Mouse (Mus musculus) forebrain, embryonic 16.5 days (tissue): ENCODE measurements around the gene Cwc25. TPM values are rescaled to one million over a fixed set of nuclear protein-coding genes. Genes with fewer than 3 reads are reported as not detected.
A peak's percentile ranks its signal among the peaks of the same experiment; 100 is the strongest.
"Not testable (repeated sequence)": the region's sequence is repeated elsewhere in the genome, so short reads cannot be mapped to it uniquely, and the experiment has no call there.

Experiments used
- ATAC-seq: fragments of 200-750 bp; cut with Nextera tagmentation; 2 replicates; pipeline ENCODE4 v1.8.0; 2017; ENCODE audit warnings: mild to moderate bottlenecking, moderate library complexity
- H3K27ac ChIP-seq: fragments of 300-500 bp; sonication (generic); 2 replicates; pipeline ENCODE4 v1.5.1; 2014; ENCODE audit warnings: low read length, control low read depth
- H3K27me3 ChIP-seq: fragments of 300-500 bp; sonication (generic); replicated peaks from 2 replicates; pipeline ENCODE4 v1.6.1; 2014; ENCODE audit warnings: low read length; ENCODE audit not compliant: control insufficient read depth, insufficient read depth
- H3K36me3 ChIP-seq: fragments of 300-500 bp; sonication (generic); 2 replicates; pipeline ENCODE4 v1.6.1; 2014; ENCODE audit not compliant: control insufficient read depth, insufficient read depth
- H3K4me1 ChIP-seq: fragments of 300-500 bp; sonication (generic); replicated peaks from 2 replicates; pipeline ENCODE4 v1.6.1; 2014; ENCODE audit warnings: low read length; ENCODE audit not compliant: control insufficient read depth, insufficient read depth
- H3K4me2 ChIP-seq: fragments of 300-500 bp; sonication (generic); 2 replicates; pipeline ENCODE4 v1.6.1; 2014; ENCODE audit warnings: mild to moderate bottlenecking, low read length, control low read depth
- H3K4me3 ChIP-seq: fragments of 300-500 bp; sonication (generic); replicated peaks from 2 replicates; pipeline ENCODE4 v1.5.1; 2014; ENCODE audit warnings: mild to moderate bottlenecking, low read length, control low read depth
- H3K9ac ChIP-seq: fragments of 300-500 bp; sonication (generic); replicated peaks from 2 replicates; pipeline ENCODE4 v1.6.1; 2014; ENCODE audit warnings: low read depth, low read length, control low read depth
- H3K9me3 ChIP-seq: fragments of 300-500 bp; sonication (generic); 2 replicates; pipeline ENCODE4 v1.6.1; 2016; ENCODE audit warnings: low read length; ENCODE audit not compliant: control insufficient read depth
- WGBS: fragments of 180-500 bp; shearing (Covaris S2); extraction: QIAGEN DNeasy Blood & Tissue Kit; methylation state at CpG from one replicate; pipeline ENCODE4 v1.1.7; 2014; 5-methylcytosine and 5-hydroxymethylcytosine counted together
- polyA plus RNA-seq: library from polyadenylated mRNA; unstranded; fragments of >200 nt; fragmentation: Nextera tagmentation; extraction: Ambion mirVana; gene quantifications from 2 replicates; pipeline ENCODE4 v1.2.1, GENCODE M21; 2015

Cwc25 gene
- polyA plus RNA-seq, 1 experiment from 2014 or later = 19.5 TPM

DNA sequence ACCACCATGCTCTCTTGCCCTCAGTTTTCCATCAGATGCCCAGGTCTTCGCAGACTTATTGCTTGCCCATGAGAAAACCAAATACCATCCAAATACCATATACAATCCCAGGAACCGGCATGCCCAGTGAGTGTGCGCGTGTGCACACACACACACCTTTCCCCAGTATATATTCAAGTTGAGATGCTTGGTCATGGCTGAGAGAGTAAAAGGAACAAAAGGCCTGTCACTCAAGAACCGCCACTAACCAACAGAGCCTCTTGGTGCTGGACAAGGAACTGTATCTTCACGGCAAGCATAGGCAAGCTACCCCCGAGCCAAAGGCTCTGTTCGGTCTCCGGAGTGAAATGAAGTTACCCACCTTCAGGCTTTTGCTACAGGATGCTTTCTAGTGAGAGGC is 23.8 kb downstream of the Cwc25 start:
- no peak for ATAC-seq
- Histone ChIP-seq H3K27me3 (no peaks in the 10 kb centered on the region), H3K4me3 (peak overlapping the region; percentile 83), H3K9ac (no peak overlapping the region), H3K9me3 (no peaks in the 10 kb centered on the region), H3K4me2 (peak overlapping the region; percentile 72), H3K4me1 (peaks cover 19% of the 10 kb centered on the region), H3K36me3 (peaks cover 10% of the 10 kb centered on the region), H3K27ac (no peak overlapping the region)
- WGBS = 73% methylated on average over 9 of the region's 9 CpGs

DNA sequence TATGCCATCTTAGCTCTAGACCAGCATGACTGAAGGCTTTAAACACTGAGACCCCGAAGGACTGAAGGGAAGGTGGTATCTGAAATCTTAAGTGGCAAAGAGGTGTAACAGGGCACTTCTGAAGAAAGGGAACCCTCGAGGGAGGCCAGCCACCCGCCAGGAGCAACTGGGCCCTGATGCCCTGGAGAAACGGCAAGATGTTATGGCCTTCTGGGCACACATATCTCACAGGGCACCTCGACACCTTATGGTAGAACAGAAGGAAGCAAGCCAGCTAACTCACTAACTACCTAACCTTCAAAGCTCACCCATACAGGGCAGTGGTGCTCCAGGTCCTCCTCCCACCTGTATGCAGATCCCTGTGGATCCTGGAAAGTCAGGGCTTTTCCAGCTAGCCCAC is 24.2 kb downstream of the Cwc25 start:
- no peaks in the 10 kb centered on the region for H3K9me3 ChIP-seq
- peaks cover 19% of the 10 kb centered on the region for H3K4me1 ChIP-seq
- WGBS = 92% methylated on average over 5 of the region's 5 CpGs
- ATAC-seq = no peak
- no peaks in the 10 kb centered on the region for H3K27me3 ChIP-seq
- no peak overlapping the region for H3K9ac ChIP-seq
- H3K36me3 ChIP-seq = peaks cover 9% of the 10 kb centered on the region; the same call in 1 of the 2 replicates
- H3K4me3 ChIP-seq = no peak overlapping the region
- no peak overlapping the region for H3K27ac ChIP-seq
- 0 out of 2 replicates have a peak overlapping the region, but pooled peaks have one; percentile 72 for H3K4me2 ChIP-seq

GRCm38 (mm10) chr11:97740190-97740589 is 26.2 kb downstream of the Cwc25 start:
- Histone ChIP-seq H3K4me2 (no peak overlapping the region), H3K4me3 (no peak overlapping the region), H3K27ac (no peak overlapping the region), H3K36me3 (no peaks in the 10 kb centered on the region), H3K9me3 (no peaks in the 10 kb centered on the region), H3K27me3 (no peaks in the 10 kb centered on the region), H3K4me1 (peaks cover 19% of the 10 kb centered on the region), H3K9ac (no peak overlapping the region)
- ATAC-seq = no peak
- WGBS = 38% methylated on average over 7 of the region's 7 CpGs

GRCm38 (mm10) chr11:97739155-97739554 is 27.2 kb downstream of the Cwc25 start:
- no peak for ATAC-seq
- 85% methylated on average over 3 of the region's 3 CpGs for WGBS
- Histone ChIP-seq H3K27me3 (no peaks in the 10 kb centered on the region), H3K9me3 (no peaks in the 10 kb centered on the region), H3K27ac (no peak overlapping the region), H3K4me2 (no peak overlapping the region), H3K4me1 (peaks cover 19% of the 10 kb centered on the region), H3K4me3 (no peak overlapping the region), H3K9ac (no peak overlapping the region), H3K36me3 (no peaks in the 10 kb centered on the region)

DNA sequence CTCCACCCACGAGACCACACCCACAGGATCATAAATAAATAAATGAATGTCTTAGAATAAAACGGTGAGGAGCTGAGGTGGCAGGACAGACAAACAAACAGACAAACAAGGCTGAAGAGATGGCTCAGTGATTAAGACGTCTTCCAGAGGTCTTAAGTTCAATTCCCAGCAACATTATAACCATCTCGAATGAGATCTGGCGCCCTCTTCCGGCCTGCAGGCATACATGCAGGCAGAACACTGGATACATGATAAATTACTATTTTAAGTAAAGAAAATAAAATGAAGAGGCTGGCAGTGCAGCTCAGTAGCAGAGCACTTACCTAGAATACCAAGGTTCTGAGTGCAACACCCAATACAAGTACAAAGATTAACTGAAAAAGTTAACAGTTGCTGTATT is 27.7 kb downstream of the Cwc25 start:
- H3K4me2 ChIP-seq = no peak overlapping the region
- no peaks in the 10 kb centered on the region for H3K36me3 ChIP-seq
- H3K27ac ChIP-seq = no peak overlapping the region
- H3K4me3 ChIP-seq = no peak overlapping the region
- H3K27me3 ChIP-seq = no peaks in the 10 kb centered on the region
- ATAC-seq = no peak
- no peak overlapping the region for H3K9ac ChIP-seq
- WGBS = 66% methylated on average over 6 of the region's 6 CpGs
- peaks cover 19% of the 10 kb centered on the region for H3K4me1 ChIP-seq
- H3K9me3 ChIP-seq = no peaks in the 10 kb centered on the region

- H3K9me3 ChIP-seq = no peaks in the 10 kb centered on the region
- no peak overlapping the region for H3K9ac ChIP-seq
- peaks cover 9% of the 10 kb centered on the region for H3K4me1 ChIP-seq
- no peak overlapping the region for H3K4me2 ChIP-seq
- H3K36me3 ChIP-seq = no peaks in the 10 kb centered on the region
- no peak overlapping the region for H3K4me3 ChIP-seq
- WGBS = 52% methylated on average over 4 of the region's 4 CpGs
- no peak for ATAC-seq
- H3K27ac ChIP-seq = no peak overlapping the region
- H3K27me3 ChIP-seq = no peaks in the 10 kb centered on the region
Measured at GRCm38 (mm10) chr11:97737600-97737999, 28.8 kb downstream of the Cwc25 start.

DNA sequence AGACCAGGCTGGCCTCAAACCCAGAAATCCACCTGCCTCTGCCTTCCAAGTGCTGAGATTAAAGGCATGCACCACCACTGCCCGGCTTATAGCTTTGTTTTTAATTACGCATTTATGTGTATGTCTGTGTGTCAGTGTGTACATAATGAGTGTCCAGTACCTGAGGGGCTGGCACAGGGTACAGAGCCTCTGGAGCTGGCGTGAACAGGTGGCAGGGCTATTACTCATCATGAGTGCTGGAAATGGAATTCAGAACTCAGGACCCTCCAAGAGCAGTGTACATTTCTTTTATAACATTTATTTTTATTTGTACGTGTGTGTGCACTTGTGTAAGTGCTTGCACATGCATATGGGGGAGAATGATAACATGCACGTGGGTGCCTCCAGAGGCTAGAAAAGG is 29.7 kb downstream of the Cwc25 start:
- Histone ChIP-seq H3K36me3 (no peaks in the 10 kb centered on the region), H3K4me3 (no peak overlapping the region), H3K27ac (no peak overlapping the region), H3K9me3 (no peaks in the 10 kb centered on the region), H3K9ac (no peak overlapping the region), H3K27me3 (no peaks in the 10 kb centered on the region), H3K4me2 (no peak overlapping the region), H3K4me1 (peaks cover 2% of the 10 kb centered on the region; the same call in 1 of the 2 replicates)
- 90% methylated on average over 5 of the region's 5 CpGs for WGBS
- ATAC-seq = no peak

DNA sequence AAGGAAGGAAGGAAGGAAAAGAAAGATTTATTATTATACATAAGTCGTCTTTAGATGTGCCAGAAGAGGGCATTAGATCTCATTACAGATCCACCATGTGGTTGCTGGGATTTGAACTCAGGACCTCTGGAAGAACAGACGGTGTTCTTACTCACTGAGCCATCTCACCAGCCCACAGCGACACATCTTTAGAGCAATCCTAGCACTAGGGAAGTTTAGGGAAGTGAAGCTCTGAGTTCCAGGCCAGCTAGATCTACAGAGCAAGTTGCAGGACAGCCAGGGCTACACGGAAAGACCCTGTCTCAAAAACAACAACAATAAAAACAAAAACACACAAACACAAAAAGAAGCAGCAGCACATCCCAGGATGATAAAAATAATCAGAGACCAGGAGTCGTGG is 31.5 kb downstream of the Cwc25 start:
- H3K4me3 ChIP-seq, H3K9ac ChIP-seq, ATAC-seq, H3K4me1 ChIP-seq, H3K4me2 ChIP-seq, H3K9me3 ChIP-seq, H3K27ac ChIP-seq, H3K36me3 ChIP-seq, H3K27me3 ChIP-seq: not testable (repeated sequence)
- 94% methylated on average over 5 of the region's 5 CpGs for WGBS

DNA sequence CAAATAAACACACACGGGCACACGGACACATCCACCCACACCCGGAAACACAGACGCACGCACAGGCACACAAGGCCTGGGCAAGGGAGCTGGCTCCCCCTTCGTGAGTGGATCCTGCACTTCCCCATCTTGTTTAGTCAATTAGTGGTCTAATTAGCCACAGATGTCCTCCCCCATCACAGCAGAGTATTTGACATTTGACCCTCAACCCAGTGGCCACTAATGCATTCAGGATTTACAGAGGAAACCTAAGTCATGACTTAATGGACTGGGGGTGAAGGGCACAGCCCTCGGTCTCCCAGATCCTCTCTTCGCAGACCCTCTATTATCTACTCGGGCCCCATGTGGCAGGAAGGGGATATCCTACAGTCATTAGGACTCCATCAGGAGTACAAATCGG is 32.7 kb downstream of the Cwc25 start:
- H3K27me3 ChIP-seq = no peaks in the 10 kb centered on the region
- H3K9ac ChIP-seq = no peak overlapping the region
- 42% methylated on average over 10 of the region's 10 CpGs for WGBS
- H3K4me2 ChIP-seq = no peak overlapping the region
- H3K4me1 ChIP-seq = no peaks in the 10 kb centered on the region
- H3K4me3 ChIP-seq = no peak overlapping the region
- 0 out of 2 replicates have a peak, but pooled peaks cover 3% of the 10 kb centered on the region for H3K36me3 ChIP-seq
- no peak for ATAC-seq
- H3K27ac ChIP-seq = no peak overlapping the region
- no peaks in the 10 kb centered on the region for H3K9me3 ChIP-seq

- H3K4me1 ChIP-seq = no peaks in the 10 kb centered on the region
- H3K9ac ChIP-seq = no peak overlapping the region
- WGBS = 89% methylated on average over 7 of the region's 7 CpGs
- no peak for ATAC-seq
- no peak overlapping the region for H3K4me3 ChIP-seq
- H3K9me3 ChIP-seq = no peaks in the 10 kb centered on the region
- H3K27ac ChIP-seq = no peak overlapping the region
- no peak overlapping the region for H3K4me2 ChIP-seq
- no peaks in the 10 kb centered on the region for H3K27me3 ChIP-seq
- peaks cover 23% of the 10 kb centered on the region; the same call in 1 of the 2 replicates for H3K36me3 ChIP-seq
Measured at GRCm38 (mm10) chr11:97728730-97729129, 37.6 kb downstream of the Cwc25 start.
